Mouse (Mus musculus): ENCODE measurements at regions not wholly inside any gene's neighbourhood (a gene's known extent, or its start where the extent isn't known, plus 50 kb on each side); places are given as distances from the start of the nearest gene placed in this dataset.
"Not testable (repeated sequence)": the region's sequence is repeated elsewhere in the genome, so short reads cannot be mapped to it uniquely, and the experiment has no call there.

GRCm38 (mm10) chr10:119105279-119105881, 134.5 kb downstream of the Cand1 start:
- intact Hi-C loops (cut with DNase I): no loop called here
- no peak for DNase-seq (ENCODE audit: low spot score in 2 of 2)

GRCm38 (mm10) chr10:119100511-119100910, 139.3 kb downstream of the Cand1 start:
- intact Hi-C loops (cut with DNase I): no loop called here
- no peak for DNase-seq (ENCODE audit: low spot score in 2 of 2)

GRCm38 (mm10) chr10:119099092-119099792, 140.6 kb downstream of the Cand1 start:
- no peak for DNase-seq (ENCODE audit: low spot score in 2 of 2)
- intact Hi-C loops (cut with DNase I): no loop called here

GRCm38 (mm10) chr10:119094166-119094565, 145.7 kb downstream of the Cand1 start:
- DNase-seq (ENCODE audit: low spot score in 2 of 2): no peak
- intact Hi-C loops (cut with DNase I): no loop called here

GRCm38 (mm10) chr10:119087886-119088285, 152.0 kb downstream of the Cand1 start:
- no peak for DNase-seq (ENCODE audit: low spot score in 2 of 2)
- intact Hi-C loops (cut with DNase I): no loop called here

- intact Hi-C loops (cut with DNase I): no loop called here
- no peak for DNase-seq (ENCODE audit: low spot score in 2 of 2)
Observed at GRCm38 (mm10) chr10:119087071-119087665, 152.7 kb downstream of the Cand1 start.

- intact Hi-C loops (cut with DNase I): no loop called here
- DNase-seq (ENCODE audit: low spot score in 2 of 2): no peak
Observed at GRCm38 (mm10) chr10:119086450-119086849, 153.4 kb downstream of the Cand1 start.

GRCm38 (mm10) chr10:119083431-119083830, 156.4 kb downstream of the Cand1 start:
- no peak for DNase-seq (ENCODE audit: low spot score in 2 of 2)
- intact Hi-C loops (cut with DNase I): no loop called here

- intact Hi-C loops (cut with DNase I): no loop called here
- no peak for DNase-seq (ENCODE audit: low spot score in 2 of 2)
Observed at GRCm38 (mm10) chr10:119082861-119083260, 157.0 kb downstream of the Cand1 start.

GRCm38 (mm10) chr10:119081766-119082165, 158.1 kb downstream of the Cand1 start:
- DNase-seq (ENCODE audit: low spot score in 2 of 2); intact Hi-C loops (cut with DNase I): not testable (repeated sequence)

GRCm38 (mm10) chr10:119076100-119076566, 163.7 kb downstream of the Cand1 start:
- no peak for DNase-seq (ENCODE audit: low spot score in 2 of 2)
- intact Hi-C loops (cut with DNase I): loop anchor here (5.0 kb wide), 1 partner anchor 919 kb away; no protein-coding TSS in a partner anchor

- intact Hi-C loops (cut with DNase I): loop anchor here (5.0 kb wide), 1 partner anchor 918 kb away; no protein-coding TSS in a partner anchor
- DNase-seq (ENCODE audit: low spot score in 2 of 2): no peak
Observed at GRCm38 (mm10) chr10:119074887-119075286, 165.0 kb downstream of the Cand1 start.

GRCm38 (mm10) chr10:119073991-119074390, 165.9 kb downstream of the Cand1 start:
- no peak for DNase-seq (ENCODE audit: low spot score in 2 of 2)
- intact Hi-C loops (cut with DNase I): no loop called here

- no peak for DNase-seq (ENCODE audit: low spot score in 2 of 2)
- intact Hi-C loops (cut with DNase I): no loop called here
Observed at GRCm38 (mm10) chr10:119069410-119069809, 170.4 kb downstream of the Cand1 start.

- DNase-seq (ENCODE audit: low spot score in 2 of 2): no peak
- intact Hi-C loops (cut with DNase I): no loop called here
Observed at GRCm38 (mm10) chr10:119067838-119068237, 172.0 kb downstream of the Cand1 start.

- intact Hi-C loops (cut with DNase I): no loop called here
Observed at GRCm38 (mm10) chr10:119067366-119067765, 172.5 kb downstream of the Cand1 start.

GRCm38 (mm10) chr10:119065974-119066373, 173.9 kb downstream of the Cand1 start:
- intact Hi-C loops (cut with DNase I): no loop called here
- DNase-seq (ENCODE audit: low spot score in 2 of 2): peak; percentile 48

More at GRCm38 (mm10) chr10:119067366-119067765, 172.5 kb downstream of the Cand1 start:
- DNase-seq (ENCODE audit: low spot score in 2 of 2): no peak

- intact Hi-C loops (cut with DNase I): no loop called here
- peak in 1 of 2 experiments; percentile 24 for DNase-seq (ENCODE audit: low spot score in 2 of 2)
Observed at GRCm38 (mm10) chr10:119065133-119065817, 174.6 kb downstream of the Cand1 start.

- intact Hi-C loops (cut with DNase I): no loop called here
- no peak for DNase-seq (ENCODE audit: low spot score in 2 of 2)
Observed at GRCm38 (mm10) chr10:119064218-119064617, 175.6 kb downstream of the Cand1 start.

GRCm38 (mm10) chr10:119063209-119063699, 176.6 kb downstream of the Cand1 start:
- DNase-seq (ENCODE audit: low spot score in 2 of 2): no peak
- intact Hi-C loops (cut with DNase I): no loop called here

Measured in left cerebral cortex, postnatal 36 days (tissue).